Mouse (Mus musculus) cerebellum, adult 11 months (tissue): ENCODE results near the gene Smarce1.
"Not testable (repeated sequence)": the region's sequence is repeated elsewhere in the genome, so short reads cannot be mapped to it uniquely, and the experiment has no call there.

ENCODE experiments used
- DNase-seq: peaks from one replicate; pipeline ENCODE4 v3.0.0; 2022

Gene Smarce1

GRCm38 (mm10) chr11:99230261-99231048 lies at the start of gene Smarce1:
Smarce1 (minus strand) TSS chr11:99231017.
- peak; percentile 73 for DNase-seq

GRCm38 (mm10) chr11:99279986-99280385 lies 49.2 kb upstream of the Smarce1 start:
- no peak for DNase-seq

GRCm38 (mm10) chr11:99276786-99277185 lies 46.0 kb upstream of the Smarce1 start:
- no peak for DNase-seq

GRCm38 (mm10) chr11:99275624-99276023 lies 44.8 kb upstream of the Smarce1 start:
- DNase-seq: no peak

- no peak for DNase-seq
Measured at GRCm38 (mm10) chr11:99272721-99273120, 41.9 kb upstream of the Smarce1 start.

GRCm38 (mm10) chr11:99269192-99269591 lies 38.4 kb upstream of the Smarce1 start:
- no peak for DNase-seq

GRCm38 (mm10) chr11:99265796-99266195 lies 35.0 kb upstream of the Smarce1 start:
- no peak for DNase-seq

- DNase-seq: peak; percentile 54
Measured at GRCm38 (mm10) chr11:99265220-99265619, 34.4 kb upstream of the Smarce1 start.

GRCm38 (mm10) chr11:99256213-99256612 lies 25.4 kb upstream of the Smarce1 start:
- DNase-seq: no peak

GRCm38 (mm10) chr11:99255316-99255715 lies 24.5 kb upstream of the Smarce1 start:
- no peak for DNase-seq

GRCm38 (mm10) chr11:99253893-99254292 lies 23.1 kb upstream of the Smarce1 start:
- no peak for DNase-seq

- no peak for DNase-seq
Measured at GRCm38 (mm10) chr11:99252671-99253070, 21.9 kb upstream of the Smarce1 start.

- no peak for DNase-seq
Measured at GRCm38 (mm10) chr11:99250666-99251065, 19.8 kb upstream of the Smarce1 start.

GRCm38 (mm10) chr11:99250241-99250640 lies 19.4 kb upstream of the Smarce1 start:
- DNase-seq: no peak

- peak; percentile 66 for DNase-seq
Measured at GRCm38 (mm10) chr11:99249115-99249514, 18.3 kb upstream of the Smarce1 start.

- DNase-seq: no peak
Measured at GRCm38 (mm10) chr11:99247916-99248315, 17.1 kb upstream of the Smarce1 start.

GRCm38 (mm10) chr11:99244519-99244918 lies 13.7 kb upstream of the Smarce1 start:
- DNase-seq: not testable (repeated sequence)

GRCm38 (mm10) chr11:99243820-99244374 lies 13.1 kb upstream of the Smarce1 start, which contains the start of gene Krt222:
Krt222 (minus strand) TSS chr11:99244085.
- peak; percentile 63 for DNase-seq

- no peak for DNase-seq
Measured at GRCm38 (mm10) chr11:99243200-99243819, 12.5 kb upstream of the Smarce1 start.

- no peak for DNase-seq
Measured at GRCm38 (mm10) chr11:99242056-99242455, 11.2 kb upstream of the Smarce1 start.

GRCm38 (mm10) chr11:99238468-99238867 lies 7.7 kb upstream of the Smarce1 start:
- DNase-seq: no peak

GRCm38 (mm10) chr11:99231049-99231816 lies 416 bp upstream of the Smarce1 start:
- no peak for DNase-seq

- DNase-seq: no peak
Measured at GRCm38 (mm10) chr11:99229641-99230260, 1.1 kb downstream of the Smarce1 start.
